Mouse (Mus musculus): ENCODE measurements around the gene Trim26. TPM values are rescaled to one million over a fixed set of nuclear protein-coding genes. Genes with fewer than 3 reads are reported as not detected.

The Trim26 gene
- total and polyA plus RNA-seq, 2 experiments from 2014 or later: 30.6 to 36.6 TPM

DNA sequence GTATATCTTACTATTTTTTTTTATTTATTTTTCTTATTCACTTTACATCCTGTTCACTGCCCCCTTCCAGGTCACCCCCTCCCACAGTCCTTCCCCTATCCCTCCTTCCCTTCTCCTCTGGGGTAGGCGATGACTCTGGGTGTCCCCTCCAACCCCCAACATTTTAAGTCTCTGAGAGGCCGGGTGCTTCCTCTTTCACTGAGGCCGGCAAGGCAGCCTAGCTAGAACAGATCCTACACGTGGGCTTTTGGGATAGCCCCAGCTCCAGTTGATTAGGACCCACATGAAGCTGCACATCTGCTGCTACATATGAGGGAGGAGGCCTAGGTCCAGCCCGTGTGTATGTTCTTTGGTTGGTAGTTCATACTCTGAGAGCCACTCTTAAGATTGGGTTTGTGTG, 2.1 kb downstream of the Trim26 start:
- H3K9ac ChIP-seq: no peak overlapping the region

DNA sequence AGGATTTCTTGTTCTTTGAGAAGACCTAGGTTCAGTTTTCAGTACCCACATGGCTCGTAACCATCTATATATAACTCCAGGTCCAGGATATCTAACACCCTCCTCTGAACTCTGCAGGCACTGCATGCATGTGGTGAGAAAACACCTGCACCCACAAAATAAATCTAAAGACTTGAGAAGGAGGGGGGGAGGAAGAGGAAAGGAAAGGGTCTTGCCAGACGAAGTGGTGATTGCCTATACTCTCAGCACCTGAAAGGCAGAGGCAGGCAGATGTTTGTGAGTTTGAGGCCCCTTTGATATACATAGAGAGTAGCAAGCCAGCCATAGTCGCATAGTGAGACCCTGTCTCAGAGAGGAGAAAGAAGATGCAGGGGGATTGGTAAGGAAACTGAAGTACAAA, 3.0 kb downstream of the Trim26 start:
- ATAC-seq (no peak), DNase-seq (no peak)
- no peak overlapping the region for H3K9ac ChIP-seq
- H3K9me3 ChIP-seq (ENCODE audit: low read length): no peaks in the 10 kb centered on the region
- H3K27me3 ChIP-seq (ENCODE audit: insufficient read depth, low read length): no peaks in the 10 kb centered on the region
- no peak overlapping the region for H3K4me2 ChIP-seq (ENCODE audit: low read depth)
- no peak for TF ChIP-seq CTCF (IDR thresholded peaks at IDR 0.05; ENCODE audit: low read depth)
- peaks cover 7% of the 10 kb centered on the region; the same call in 1 of the 2 replicates for H3K4me1 ChIP-seq (ENCODE audit: insufficient read depth)
- H3K36me3 ChIP-seq (ENCODE audit: insufficient read depth): 0 out of 2 replicates have a peak, but pooled peaks cover 2% of the 10 kb centered on the region
- no peak overlapping the region for H3K27ac ChIP-seq (ENCODE audit: low read depth, low read length)
- WGBS: 87% methylated on average over 3 of the region's 3 CpGs
- no peak overlapping the region for H3K4me3 ChIP-seq (ENCODE audit: low read depth, low read length)

More for the DNA sequence above, 2.1 kb downstream of the Trim26 start:
- H3K27me3 ChIP-seq (ENCODE audit: insufficient read depth, low read length): no peaks in the 10 kb centered on the region
- H3K4me3 ChIP-seq (ENCODE audit: low read depth, low read length): no peak overlapping the region
- no peak overlapping the region for H3K4me2 ChIP-seq (ENCODE audit: low read depth)
- no peak overlapping the region for H3K27ac ChIP-seq (ENCODE audit: low read depth, low read length)
- DNase-seq (no peak), ATAC-seq (no peak)
- WGBS: 84% methylated on average over 5 of the region's 5 CpGs
- H3K4me1 ChIP-seq (ENCODE audit: insufficient read depth): peaks cover 7% of the 10 kb centered on the region; the same call in 1 of the 2 replicates
- no peak for TF ChIP-seq CTCF (IDR thresholded peaks at IDR 0.05; ENCODE audit: low read depth)
- H3K36me3 ChIP-seq (ENCODE audit: insufficient read depth): 0 out of 2 replicates have a peak, but pooled peaks cover 2% of the 10 kb centered on the region
- no peaks in the 10 kb centered on the region for H3K9me3 ChIP-seq (ENCODE audit: low read length)

DNA sequence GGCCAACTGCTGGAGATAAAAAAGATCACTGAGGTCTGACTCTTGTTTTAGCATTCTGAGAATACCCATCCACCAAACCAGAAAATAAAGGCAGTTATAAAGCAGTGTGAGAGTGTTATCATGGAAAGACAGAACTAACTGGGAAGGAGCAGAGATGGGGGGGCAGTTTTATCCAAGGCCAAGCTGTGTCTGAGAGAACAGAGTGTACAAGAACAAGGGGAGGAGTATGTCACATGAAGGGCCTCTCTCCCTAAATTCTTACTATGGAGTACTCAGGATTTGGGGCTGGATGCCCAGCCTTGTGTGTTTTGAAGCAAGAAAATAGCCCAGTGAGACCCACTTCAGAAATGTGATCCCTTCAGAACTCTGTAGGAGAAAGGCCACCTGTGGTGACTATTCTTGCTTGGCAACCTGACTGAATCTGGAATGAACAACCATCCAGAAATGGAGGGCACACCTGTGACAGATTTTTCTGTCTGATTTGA, 4.1 kb downstream of the Trim26 start:
- DNase-seq (no peak), ATAC-seq (no peak)
- Histone ChIP-seq H3K27me3 (ENCODE audit: insufficient read depth, low read length) (no peaks in the 10 kb centered on the region), H3K36me3 (ENCODE audit: insufficient read depth) (0 out of 2 replicates have a peak, but pooled peaks cover 2% of the 10 kb centered on the region), H3K9me3 (ENCODE audit: low read length) (no peaks in the 10 kb centered on the region), H3K4me2 (ENCODE audit: low read depth) (no peak overlapping the region), H3K4me1 (ENCODE audit: insufficient read depth) (peaks cover 6% of the 10 kb centered on the region; the same call in 1 of the 2 replicates), H3K9ac (no peak overlapping the region), H3K4me3 (ENCODE audit: low read depth, low read length) (no peak overlapping the region), H3K27ac (ENCODE audit: low read depth, low read length) (no peak overlapping the region)
- no peak for TF ChIP-seq CTCF (IDR thresholded peaks at IDR 0.05; ENCODE audit: low read depth)

GRCm38 (mm10) chr17:36843696-36844095, 6.8 kb downstream of the Trim26 start:
- H3K9me3 ChIP-seq (ENCODE audit: low read length): no peaks in the 10 kb centered on the region
- DNase-seq (no peak), ATAC-seq (no peak)
- H3K9ac ChIP-seq: no peak overlapping the region
- 79% methylated on average over 7 of the region's 7 CpGs for WGBS
- no peak overlapping the region for H3K27ac ChIP-seq (ENCODE audit: low read depth, low read length)
- H3K4me3 ChIP-seq (ENCODE audit: low read depth, low read length): no peak overlapping the region
- TF ChIP-seq CTCF (IDR thresholded peaks at IDR 0.05; ENCODE audit: low read depth): no peak
- H3K27me3 ChIP-seq (ENCODE audit: insufficient read depth, low read length): no peaks in the 10 kb centered on the region
- H3K4me1 ChIP-seq (ENCODE audit: insufficient read depth): no peaks in the 10 kb centered on the region
- no peak overlapping the region for H3K4me2 ChIP-seq (ENCODE audit: low read depth)
- 0 out of 2 replicates have a peak, but pooled peaks cover 6% of the 10 kb centered on the region for H3K36me3 ChIP-seq (ENCODE audit: insufficient read depth)

DNA sequence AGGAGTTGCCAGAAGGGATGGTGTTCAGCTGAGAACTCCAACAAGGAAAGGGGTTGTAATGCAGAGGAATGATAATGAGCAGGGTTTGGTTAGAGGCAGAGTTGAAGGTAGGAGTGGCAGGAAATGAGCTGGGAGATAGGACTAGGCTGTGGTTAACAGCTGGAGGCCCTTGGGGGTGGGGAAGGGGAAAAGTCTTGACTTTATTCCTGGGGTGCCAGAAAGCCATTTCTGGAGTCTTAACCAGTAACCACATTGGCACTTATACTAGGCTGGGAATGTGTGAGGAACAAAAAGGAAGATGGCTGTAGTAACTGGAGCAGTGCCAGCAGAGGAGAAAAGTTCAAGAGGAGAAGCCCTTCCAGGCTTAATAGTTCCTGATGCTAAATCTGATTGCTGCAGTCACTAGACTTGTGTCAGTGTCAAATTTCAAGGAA, 7.4 kb downstream of the Trim26 start:
- Histone ChIP-seq H3K36me3 (ENCODE audit: insufficient read depth) (0 out of 2 replicates have a peak, but pooled peaks cover 6% of the 10 kb centered on the region), H3K9ac (no peak overlapping the region), H3K4me3 (ENCODE audit: low read depth, low read length) (no peak overlapping the region), H3K9me3 (ENCODE audit: low read length) (no peaks in the 10 kb centered on the region), H3K4me1 (ENCODE audit: insufficient read depth) (no peaks in the 10 kb centered on the region), H3K27me3 (ENCODE audit: insufficient read depth, low read length) (no peaks in the 10 kb centered on the region), H3K4me2 (ENCODE audit: low read depth) (no peak overlapping the region), H3K27ac (ENCODE audit: low read depth, low read length) (no peak overlapping the region)
- TF ChIP-seq CTCF (IDR thresholded peaks at IDR 0.05; ENCODE audit: low read depth): no peak
- ATAC-seq (no peak), DNase-seq (no peak)

- Histone ChIP-seq H3K36me3 (ENCODE audit: insufficient read depth) (0 out of 2 replicates have a peak, but pooled peaks cover 6% of the 10 kb centered on the region), H3K4me3 (ENCODE audit: low read depth, low read length) (no peak overlapping the region), H3K9me3 (ENCODE audit: low read length) (no peaks in the 10 kb centered on the region), H3K4me1 (ENCODE audit: insufficient read depth) (no peaks in the 10 kb centered on the region), H3K4me2 (ENCODE audit: low read depth) (no peak overlapping the region), H3K27ac (ENCODE audit: low read depth, low read length) (no peak overlapping the region), H3K27me3 (ENCODE audit: insufficient read depth, low read length) (no peaks in the 10 kb centered on the region), H3K9ac (no peak overlapping the region)
- WGBS: 64% methylated on average over 1 of the region's 1 CpGs
- ATAC-seq (no peak), DNase-seq (no peak)
- TF ChIP-seq CTCF (IDR thresholded peaks at IDR 0.05; ENCODE audit: low read depth): no peak
Observed at GRCm38 (mm10) chr17:36844725-36845124, 7.8 kb downstream of the Trim26 start.

GRCm38 (mm10) chr17:36848911-36849310, 12.0 kb downstream of the Trim26 start:
- Histone ChIP-seq H3K4me2 (ENCODE audit: low read depth) (no peak overlapping the region), H3K4me1 (ENCODE audit: insufficient read depth) (no peaks in the 10 kb centered on the region), H3K27ac (ENCODE audit: low read depth, low read length) (no peak overlapping the region), H3K9ac (no peak overlapping the region), H3K9me3 (ENCODE audit: low read length) (no peaks in the 10 kb centered on the region), H3K27me3 (ENCODE audit: insufficient read depth, low read length) (no peaks in the 10 kb centered on the region), H3K4me3 (ENCODE audit: low read depth, low read length) (no peak overlapping the region), H3K36me3 (ENCODE audit: insufficient read depth) (peaks cover 33% of the 10 kb centered on the region)
- 88% methylated on average over 5 of the region's 5 CpGs for WGBS
- DNase-seq (no peak), ATAC-seq (no peak)
- TF ChIP-seq CTCF (IDR thresholded peaks at IDR 0.05; ENCODE audit: low read depth): no peak

All from forebrain, postnatal 0 days (tissue).